Mouse (Mus musculus) embryonic facial prominence, embryonic 12.5 days (tissue): ENCODE measurements at regions not wholly inside any gene's neighbourhood (a gene's known extent, or its start where the extent isn't known, plus 50 kb on each side); places are given as distances from the start of the nearest gene placed in this dataset.
"Not testable (repeated sequence)": the region's sequence is repeated elsewhere in the genome, so short reads cannot be mapped to it uniquely, and the experiment has no call there.

ENCODE experiments used
- ATAC-seq: fragments of 200-750 bp; cut with Nextera tagmentation; 2 replicates; pipeline ENCODE4 v1.8.0; 2017; ENCODE audit not compliant: insufficient number of reproducible peaks, insufficient read depth, low FRiP score, low TSS enrichment
- H3K27ac ChIP-seq: fragments of 300-500 bp; sonication (generic); 2 replicates; pipeline ENCODE4 v1.5.1; 2016; ENCODE audit warnings: mild to moderate bottlenecking
- H3K27me3 ChIP-seq: fragments of 300-500 bp; sonication (generic); 2 replicates; pipeline ENCODE4 v1.6.1; 2016; ENCODE audit warnings: mild to moderate bottlenecking, moderate library complexity
- H3K36me3 ChIP-seq: fragments of 300-500 bp; sonication (generic); 2 replicates; pipeline ENCODE4 v1.6.1; 2016; ENCODE audit warnings: mild to moderate bottlenecking
- H3K4me1 ChIP-seq: fragments of 300-500 bp; sonication (generic); 2 replicates; pipeline ENCODE4 v1.6.1; 2016
- H3K4me2 ChIP-seq: fragments of 300-500 bp; sonication (generic); replicated peaks from 2 replicates; pipeline ENCODE4 v1.6.1; 2016; ENCODE audit warnings: mild to moderate bottlenecking, moderate library complexity
- H3K4me3 ChIP-seq: fragments of 300-500 bp; sonication (generic); 2 replicates; pipeline ENCODE4 v1.5.1; 2016; ENCODE audit warnings: mild to moderate bottlenecking
- H3K9ac ChIP-seq: fragments of 300-500 bp; sonication (generic); 2 replicates; pipeline ENCODE4 v1.6.1; 2016; ENCODE audit warnings: mild to moderate bottlenecking, moderate library complexity
- H3K9me3 ChIP-seq: fragments of 300-500 bp; sonication (generic); 2 replicates; pipeline ENCODE4 v1.6.1; 2016; ENCODE audit warnings: mild to moderate bottlenecking, moderate library complexity
- WGBS: fragments of 180-500 bp; shearing (Covaris S2); methylation state at CpG from one replicate; pipeline ENCODE4 v1.1.7; 2016; 5-methylcytosine and 5-hydroxymethylcytosine counted together

DNA sequence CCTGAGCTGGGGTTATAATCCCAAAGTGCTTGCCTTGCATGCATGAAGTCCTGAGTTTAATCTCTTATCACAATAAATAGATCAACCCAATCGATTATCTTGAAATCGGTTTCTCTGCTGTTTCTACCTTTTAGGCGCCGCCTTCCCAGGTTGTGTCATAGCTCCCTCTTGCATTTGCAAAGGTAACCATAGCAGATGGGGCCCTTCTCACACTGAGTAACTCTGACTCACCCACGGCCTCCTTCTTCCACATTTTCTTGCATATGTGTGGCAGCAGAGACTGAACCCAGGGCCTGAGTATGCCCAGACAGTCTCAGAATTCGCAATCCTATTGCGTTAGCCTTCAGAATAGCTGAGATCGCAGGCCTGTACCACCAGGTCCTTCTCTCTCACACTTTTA is 570.7 kb upstream of the Gm10131 start:
- no peaks in the 10 kb centered on the region for H3K9me3 ChIP-seq
- H3K4me3 ChIP-seq = no peak overlapping the region
- whole genome bisulfite sequencing = 93% methylated on average over 8 of the region's 8 CpGs
- no peak overlapping the region for H3K4me2 ChIP-seq
- no peak overlapping the region for H3K9ac ChIP-seq
- H3K27me3 ChIP-seq = no peaks in the 10 kb centered on the region
- peaks cover 6% of the 10 kb centered on the region for H3K4me1 ChIP-seq
- no peak for ATAC-seq
- H3K27ac ChIP-seq = no peak overlapping the region
- no peaks in the 10 kb centered on the region for H3K36me3 ChIP-seq

DNA sequence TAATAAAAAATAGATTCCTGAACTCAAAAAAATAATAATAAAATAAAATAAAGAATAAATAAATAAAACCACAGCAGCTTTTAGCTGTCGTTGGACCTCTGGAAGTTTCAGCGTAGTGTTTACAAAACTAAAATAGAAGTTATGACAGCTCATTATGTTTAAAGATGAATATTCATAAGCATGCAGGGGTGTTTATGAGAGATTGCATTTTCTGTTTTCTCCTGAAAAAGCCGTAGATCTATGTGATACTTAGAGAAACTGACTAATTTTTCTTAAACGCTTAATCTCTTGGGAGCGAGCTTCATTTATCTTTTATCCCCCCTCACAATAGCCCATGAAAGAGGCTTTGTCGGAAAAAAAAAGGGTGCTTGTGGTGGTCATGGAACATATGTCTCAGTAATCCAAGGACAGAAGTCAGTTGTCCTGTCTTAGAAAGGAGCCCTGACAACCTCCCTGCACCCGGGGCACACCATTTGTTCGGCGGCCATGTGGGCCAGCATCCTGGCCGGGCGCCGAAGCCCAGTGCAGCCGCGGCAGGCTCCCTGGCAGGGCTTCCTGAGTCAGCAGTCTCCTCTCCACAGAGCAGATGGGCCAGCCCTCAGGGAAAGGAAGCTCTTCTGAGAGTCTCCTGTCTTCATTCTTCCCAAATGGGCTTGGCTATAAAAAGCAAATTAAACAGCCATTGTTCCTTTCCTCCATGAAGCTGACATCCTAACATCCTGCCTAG is 568.2 kb upstream of the Gm10131 start:
- peak; percentile 75; the same call in 1 of the 2 replicates for ATAC-seq
- H3K36me3 ChIP-seq = no peaks in the 10 kb centered on the region

DNA sequence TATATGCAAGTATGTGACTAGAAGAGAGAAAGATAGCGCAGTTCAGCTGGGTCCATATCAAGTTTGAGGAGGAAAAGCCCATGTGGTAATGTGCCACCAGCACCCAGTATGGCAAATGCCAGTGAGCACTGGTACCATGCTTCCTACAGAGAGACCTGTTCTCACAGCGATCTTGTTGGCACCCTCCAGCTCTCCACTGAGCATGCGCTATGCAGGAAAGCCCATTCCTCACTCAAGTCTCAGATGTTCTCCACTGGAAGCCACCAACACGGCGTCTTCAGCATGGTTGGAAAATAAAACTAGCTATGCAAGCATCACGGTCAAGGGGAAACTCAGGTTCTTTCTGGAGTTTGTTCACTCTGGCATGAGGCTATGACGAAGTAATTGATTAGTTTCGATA is 567.3 kb upstream of the Gm10131 start:
- Histone ChIP-seq H3K4me2 (no peak overlapping the region), H3K9me3 (no peaks in the 10 kb centered on the region), H3K4me1 (peaks cover 6% of the 10 kb centered on the region), H3K9ac (no peak overlapping the region), H3K27ac (no peak overlapping the region), H3K36me3 (no peaks in the 10 kb centered on the region), H3K27me3 (no peaks in the 10 kb centered on the region), H3K4me3 (no peak overlapping the region)
- no peak for ATAC-seq
- 95% methylated on average over 8 of the region's 8 CpGs for WGBS

More for the DNA sequence above, 568.2 kb upstream of the Gm10131 start:
- no peak overlapping the region for H3K9ac ChIP-seq
- 22% methylated on average over 14 of the region's 14 CpGs for WGBS
- H3K4me1 ChIP-seq = peaks cover 6% of the 10 kb centered on the region
- peak overlapping the region; percentile 33 for H3K4me2 ChIP-seq
- H3K27me3 ChIP-seq = no peaks in the 10 kb centered on the region
- no peak overlapping the region for H3K4me3 ChIP-seq
- no peak overlapping the region for H3K27ac ChIP-seq
- H3K9me3 ChIP-seq = no peaks in the 10 kb centered on the region

DNA sequence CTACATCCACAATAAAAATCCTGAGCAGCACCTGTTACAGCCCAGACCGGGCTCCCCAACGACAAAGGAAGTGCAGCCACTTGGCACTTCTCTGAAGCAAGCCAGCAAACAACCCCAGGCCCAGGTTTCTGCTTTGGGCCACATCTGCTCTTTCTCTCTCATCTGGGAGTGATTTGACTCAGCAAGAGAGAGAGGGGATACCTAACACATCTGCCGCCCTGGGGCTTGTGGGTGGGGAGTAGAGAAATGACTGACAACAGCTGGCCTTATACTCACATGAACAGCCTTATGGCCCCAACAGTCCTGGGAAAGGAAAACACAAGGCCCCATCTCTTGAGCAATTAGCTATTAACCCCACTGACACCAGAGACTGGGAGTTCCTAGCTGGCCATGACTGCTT is 560.2 kb upstream of the Gm10131 start:
- Histone ChIP-seq H3K36me3 (no peaks in the 10 kb centered on the region), H3K4me3 (no peak overlapping the region), H3K4me2 (no peak overlapping the region), H3K4me1 (peaks cover 15% of the 10 kb centered on the region), H3K9ac (no peak overlapping the region), H3K9me3 (no peaks in the 10 kb centered on the region), H3K27ac (no peak overlapping the region), H3K27me3 (no peaks in the 10 kb centered on the region)
- ATAC-seq = no peak; the same call in 1 of the 2 replicates
- WGBS = 10% methylated on average over 3 of the region's 3 CpGs

- H3K4me1 ChIP-seq = peaks cover 15% of the 10 kb centered on the region
- no peak overlapping the region for H3K27ac ChIP-seq
- H3K9me3 ChIP-seq = no peaks in the 10 kb centered on the region
- 21% methylated on average over 4 of the region's 4 CpGs for WGBS
- H3K27me3 ChIP-seq = no peaks in the 10 kb centered on the region
- H3K4me2 ChIP-seq = no peak overlapping the region
- no peak for ATAC-seq
- H3K9ac ChIP-seq = no peak overlapping the region
- H3K36me3 ChIP-seq = no peaks in the 10 kb centered on the region
- H3K4me3 ChIP-seq = no peak overlapping the region
These were observed 559.6 kb upstream of the Gm10131 start for GRCm38 (mm10) chr8:34670930-34671715.

- Histone ChIP-seq H3K9ac (no peak overlapping the region), H3K4me1 (peaks cover 15% of the 10 kb centered on the region), H3K4me3 (no peak overlapping the region), H3K27me3 (no peaks in the 10 kb centered on the region), H3K36me3 (no peaks in the 10 kb centered on the region), H3K9me3 (no peaks in the 10 kb centered on the region), H3K4me2 (no peak overlapping the region), H3K27ac (no peak overlapping the region)
- no peak for ATAC-seq
- 84% methylated on average over 3 of the region's 3 CpGs for WGBS
These were observed 557.6 kb upstream of the Gm10131 start for GRCm38 (mm10) chr8:34669146-34669545.

GRCm38 (mm10) chr8:34664429-34664828 is 552.9 kb upstream of the Gm10131 start:
- Histone ChIP-seq H3K9me3 (0 out of 2 replicates have a peak, but pooled peaks cover 3% of the 10 kb centered on the region), H3K4me1 (no peaks in the 10 kb centered on the region), H3K9ac (no peak overlapping the region), H3K4me3 (no peak overlapping the region), H3K27me3 (no peaks in the 10 kb centered on the region), H3K27ac (no peak overlapping the region), H3K4me2 (no peak overlapping the region), H3K36me3 (no peaks in the 10 kb centered on the region)
- ATAC-seq = no peak
- 75% methylated on average over 4 of the region's 4 CpGs for whole genome bisulfite sequencing

DNA sequence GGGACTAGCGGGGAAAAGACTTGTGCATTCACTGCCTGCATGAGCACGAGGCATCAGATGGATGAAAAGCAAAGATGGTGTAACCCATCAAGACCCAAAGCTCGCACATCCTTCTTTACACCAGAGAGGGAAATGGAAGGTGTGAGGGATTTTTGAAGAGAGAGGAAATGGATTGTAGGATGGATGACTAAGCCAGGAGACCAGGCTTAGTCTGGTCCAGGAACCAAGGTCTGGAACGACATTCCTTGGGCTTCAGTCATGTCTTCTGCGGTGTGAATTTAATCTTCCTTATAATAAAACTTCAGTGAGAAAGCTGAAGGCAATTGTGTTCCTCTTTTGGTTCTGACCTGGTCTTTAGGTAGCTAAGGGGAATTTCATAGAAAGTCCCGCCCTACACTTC is 551.0 kb upstream of the Gm10131 start:
- Histone ChIP-seq H3K9me3 (0 out of 2 replicates have a peak, but pooled peaks cover 3% of the 10 kb centered on the region), H3K27me3 (no peaks in the 10 kb centered on the region), H3K4me2 (no peak overlapping the region), H3K27ac (no peak overlapping the region), H3K4me1 (no peaks in the 10 kb centered on the region), H3K4me3 (no peak overlapping the region), H3K9ac (no peak overlapping the region), H3K36me3 (no peaks in the 10 kb centered on the region)
- WGBS = 90% methylated on average over 6 of the region's 6 CpGs
- ATAC-seq = no peak

DNA sequence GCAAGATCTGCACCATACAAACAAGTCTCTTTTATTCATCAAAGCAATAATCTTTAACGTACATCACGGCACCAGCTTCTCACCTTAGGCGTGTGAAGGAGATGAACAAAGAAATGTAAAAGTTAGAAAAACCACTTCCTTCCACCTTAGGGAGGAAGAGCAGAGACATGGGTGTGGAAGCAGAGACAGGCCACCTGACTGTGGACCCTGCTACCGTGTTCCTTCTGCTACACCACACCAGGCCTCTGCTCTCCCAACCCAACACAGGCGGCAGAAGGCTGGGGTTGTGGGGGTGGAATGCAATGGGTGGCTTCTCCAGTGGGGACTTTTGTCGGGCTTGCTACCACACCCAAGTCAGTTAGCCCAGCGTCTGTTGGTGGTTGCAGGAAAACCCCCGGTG is 540.2 kb upstream of the Gm10131 start:
- H3K36me3 ChIP-seq = no peaks in the 10 kb centered on the region
- no peaks in the 10 kb centered on the region for H3K27me3 ChIP-seq
- no peak for ATAC-seq
- H3K4me1 ChIP-seq = no peaks in the 10 kb centered on the region
- 91% methylated on average over 8 of the region's 8 CpGs for WGBS
- no peak overlapping the region for H3K4me3 ChIP-seq
- H3K9me3 ChIP-seq = no peaks in the 10 kb centered on the region
- no peak overlapping the region for H3K9ac ChIP-seq
- no peak overlapping the region for H3K27ac ChIP-seq
- no peak overlapping the region for H3K4me2 ChIP-seq

GRCm38 (mm10) chr8:34628221-34628620 is 516.7 kb upstream of the Gm10131 start:
- not testable (repeated sequence) for H3K9me3 ChIP-seq, H3K27ac ChIP-seq, H3K36me3 ChIP-seq, H3K27me3 ChIP-seq, H3K4me2 ChIP-seq, H3K4me1 ChIP-seq, H3K4me3 ChIP-seq, H3K9ac ChIP-seq, ATAC-seq
- 99% methylated on average over 2 of the region's 2 CpGs for WGBS

- Histone ChIP-seq H3K4me2 (no peak overlapping the region), H3K27ac (no peak overlapping the region), H3K9me3 (no peaks in the 10 kb centered on the region), H3K27me3 (no peaks in the 10 kb centered on the region), H3K36me3 (no peaks in the 10 kb centered on the region), H3K9ac (no peak overlapping the region), H3K4me3 (no peak overlapping the region), H3K4me1 (no peaks in the 10 kb centered on the region)
- ATAC-seq = no peak
- WGBS = 88% methylated on average over 10 of the region's 10 CpGs
These were observed 514.1 kb upstream of the Gm10131 start for GRCm38 (mm10) chr8:34625670-34626069.

- no peak overlapping the region for H3K9ac ChIP-seq
- no peak overlapping the region for H3K4me2 ChIP-seq
- no peaks in the 10 kb centered on the region for H3K36me3 ChIP-seq
- no peaks in the 10 kb centered on the region for H3K4me1 ChIP-seq
- H3K27me3 ChIP-seq = no peaks in the 10 kb centered on the region
- H3K27ac ChIP-seq = no peak overlapping the region
- no peak overlapping the region for H3K4me3 ChIP-seq
- 34% methylated on average over 7 of the region's 7 CpGs for WGBS
- no peak for ATAC-seq
- no peaks in the 10 kb centered on the region for H3K9me3 ChIP-seq
These were observed 512.2 kb upstream of the Gm10131 start for GRCm38 (mm10) chr8:34623783-34624182.
